Mouse (Mus musculus) embryonic stem cell, embryonic (primary cell): Measurements from ENCODE around the gene Rps26.

Experiments used
- CTCF ChIA-PET, 4 experiments: fragments of 300-600 bp in 2 of 4; fragments of 350-600 bp in 2 of 4; sonication (Branson Sonifier 250); formaldehyde crosslinking; loops; one replicate each; lab custom pipeline; 2022; ENCODE audit warnings: inconsistent platforms in 2 of 4; lab: Charles Lee
- POLR2A ChIA-PET, 4 experiments: fragments of 300-600 bp in 2 of 4; fragments of 350-600 bp in 2 of 4; sonication (Branson Sonifier 250); formaldehyde crosslinking; loops; one replicate each; lab custom pipeline; 2022; ENCODE audit warnings: antibody characterized with exemption in 4 of 4, inconsistent platforms in 1 of 4; lab: Charles Lee

Gene Rps26

DNA sequence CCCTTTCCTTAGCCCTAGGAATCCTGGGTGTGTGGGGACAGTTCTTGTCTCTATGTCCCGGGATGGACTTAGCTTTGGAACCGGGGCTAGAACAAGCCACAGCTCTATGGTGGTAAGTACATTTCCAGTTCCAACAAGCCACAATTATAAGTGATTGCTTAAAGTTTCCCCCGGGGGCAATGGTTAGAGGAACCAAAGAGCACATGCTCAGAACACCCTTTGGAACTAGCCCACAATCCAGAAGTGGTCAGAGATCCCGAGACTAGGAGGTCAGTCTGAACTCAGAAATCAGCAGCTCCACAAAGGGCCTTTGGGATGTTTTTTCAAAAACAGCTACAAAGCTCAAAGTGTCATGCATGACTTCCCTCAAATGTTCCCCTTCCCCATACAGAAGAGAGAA, 27.3 kb upstream of the Rps26 start:
- ChIA-PET CTCF (interaction anchor here in 1 of 4 experiments (1.6 kb wide), 1 partner anchor 9 kb away, joined by 6 read pairs; no protein-coding TSS in a partner anchor), POLR2A (interaction anchor here in 3 of 4 experiments (0.6 to 2.3 kb wide), 12 partner anchors 9 to 107 kb away, joined by 3 to 12 read pairs (median 4); partner anchors contain the start of genes Ikzf4 (in 1 of the 3) and Rab5b (in 1 of the 3))

DNA sequence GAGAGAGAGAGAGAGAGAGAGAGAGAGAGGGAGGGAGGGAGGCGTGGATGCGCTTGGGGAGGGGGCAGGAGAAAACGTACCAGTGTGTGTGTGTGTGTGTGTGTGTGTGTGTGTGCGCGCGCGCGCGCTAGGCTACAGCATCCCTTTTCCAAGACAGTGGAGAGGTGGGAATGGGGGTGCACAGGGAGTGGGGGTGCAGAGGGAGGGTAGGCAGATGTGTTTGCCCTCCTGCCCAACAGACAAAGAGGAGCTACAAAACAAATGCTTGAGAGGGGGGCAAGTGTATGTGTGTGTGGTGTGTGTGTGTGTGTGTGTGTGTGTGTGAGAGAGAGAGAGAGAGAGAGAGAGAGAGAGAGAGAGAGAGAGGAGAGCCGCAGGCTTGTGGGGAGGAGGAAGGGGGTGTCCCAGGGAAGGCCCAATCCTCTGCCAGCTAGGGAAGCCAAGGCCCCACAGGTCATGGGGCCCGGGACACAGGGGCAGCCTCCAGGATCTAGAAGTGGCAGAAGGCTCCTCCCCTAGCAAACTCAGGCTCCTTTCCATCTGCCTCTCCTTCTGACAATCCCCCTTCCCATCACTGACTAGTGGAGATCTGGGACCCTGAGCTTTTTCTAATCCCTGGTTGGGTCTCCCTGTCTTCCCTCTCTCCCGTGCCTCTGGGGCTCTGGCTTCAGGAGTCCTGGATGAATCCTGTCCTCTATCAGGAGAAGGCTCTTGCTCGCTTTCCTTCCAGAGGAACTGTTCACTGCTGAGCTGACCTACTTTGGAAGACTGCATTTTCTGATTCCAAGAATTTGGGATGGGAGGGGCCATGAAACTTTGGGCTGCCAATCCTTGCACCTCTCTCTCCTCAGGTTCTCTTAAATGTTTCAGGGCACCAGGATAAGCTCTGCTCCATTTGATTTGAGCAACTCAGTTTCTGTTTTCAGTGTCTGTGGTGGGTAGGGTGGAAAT, 19.9 kb upstream of the Rps26 start:
- CTCF ChIA-PET = interaction anchor here in 2 of 4 experiments (0.5 to 0.8 kb wide), 3 partner anchors 8 to 50 kb away, joined by 3 to 7 read pairs (median 6); partner anchors contain the start of gene Rab5b (in 1 of the 2)
- POLR2A ChIA-PET = interaction anchor here (0.6 to 6.9 kb wide), 29 partner anchors 9 to 451 kb away, joined by 3 to 48 read pairs (median 4); partner anchors contain the start of genes Pa2g4 (in 2 of the 4), Suox (in 2 of the 4) and Rab5b (in 1 of the 4)

DNA sequence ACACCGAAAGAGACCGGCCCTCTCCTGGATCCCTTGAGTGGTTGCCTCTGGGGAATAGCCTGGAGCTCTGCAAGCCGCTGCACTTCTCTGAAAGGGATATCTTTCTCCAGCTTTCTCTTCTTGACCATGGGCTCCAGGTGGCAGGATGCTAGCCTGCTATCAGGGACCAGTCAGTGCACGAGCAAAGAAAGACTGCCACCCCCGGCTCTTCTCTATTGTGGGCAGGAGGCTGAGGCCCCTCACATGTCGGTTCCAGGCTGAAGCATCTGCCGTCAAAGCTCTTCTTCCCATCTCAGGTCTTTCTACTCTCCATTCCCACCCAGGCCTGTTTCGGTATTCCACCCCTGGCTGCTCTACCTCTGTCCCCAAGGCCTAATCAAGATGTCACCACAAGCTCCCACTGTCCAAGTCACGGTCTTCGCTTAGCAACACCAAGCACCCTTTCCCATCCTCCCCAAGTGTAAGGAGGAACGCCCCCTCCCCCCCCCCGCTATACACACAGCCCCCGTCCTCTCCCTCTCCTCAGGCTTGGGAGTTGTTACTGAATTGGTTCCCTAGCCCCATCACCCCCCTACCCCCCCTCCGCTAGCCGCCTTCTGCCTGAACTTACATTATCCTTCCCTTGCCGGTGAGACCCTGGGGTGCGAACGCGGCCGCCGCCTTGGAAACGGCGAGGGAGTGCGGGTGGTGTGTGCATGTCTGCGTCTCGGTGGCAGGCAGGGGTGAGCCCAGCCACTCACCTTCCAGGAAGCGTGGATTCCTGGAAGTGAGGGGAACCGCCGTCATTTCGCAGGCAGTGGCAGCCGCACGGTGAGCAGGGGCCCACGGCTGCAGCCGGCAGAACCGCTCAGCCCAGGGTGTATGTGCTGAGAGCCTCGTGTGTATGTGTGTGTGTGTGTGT, 18.8 kb upstream of the Rps26 start, which contains the start of gene Ikzf4:
Gene Ikzf4, minus strand, starts transcription at position 881 of the 901 bp plus-strand sequence.
- CTCF ChIA-PET = interaction anchor here (0.6 to 1.2 kb wide), 6 partner anchors 8 to 33 kb away, joined by 3 to 6 read pairs (median 3); no protein-coding TSS in a partner anchor
- POLR2A ChIA-PET = interaction anchor here (0.5 to 6.9 kb wide), 24 partner anchors 9 to 557 kb away, joined by 3 to 48 read pairs (median 4); partner anchors contain the start of genes Suox (in 2 of the 4), Pa2g4 (in 1 of the 4), Rps26 (in 1 of the 4) and Zc3h10 (in 1 of the 4)

DNA sequence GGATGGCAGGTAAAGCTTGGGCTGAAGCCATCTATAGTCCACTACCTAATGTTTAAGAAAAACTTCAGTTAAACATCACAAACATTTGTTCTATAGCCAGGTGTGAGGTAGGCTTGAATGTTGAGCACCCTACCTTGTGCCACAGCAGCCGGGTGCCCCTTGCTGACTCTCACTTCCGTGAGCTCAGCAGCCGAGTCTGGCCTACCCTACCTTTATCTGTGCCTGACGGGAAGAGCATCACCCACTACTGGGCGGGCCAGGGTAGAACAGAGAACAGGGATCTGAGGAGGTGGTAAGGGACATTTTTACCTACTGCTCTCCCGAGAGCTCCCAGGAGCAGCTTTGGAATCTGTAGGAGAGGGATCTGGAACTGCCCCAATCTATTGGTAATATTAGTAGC, 16.2 kb upstream of the Rps26 start:
- ChIA-PET CTCF (interaction anchor here in 2 of 4 experiments (0.5 to 0.6 kb wide), 2 partner anchors 46 to 266 kb away, joined by 3 read pairs; no protein-coding TSS in a partner anchor), POLR2A (interaction anchor here in 2 of 4 experiments (1.0 to 6.9 kb wide), 14 partner anchors 10 to 162 kb away, joined by 3 to 48 read pairs (median 4); partner anchors contain the start of genes Rab5b (in 1 of the 2) and Suox (in 1 of the 2))

DNA sequence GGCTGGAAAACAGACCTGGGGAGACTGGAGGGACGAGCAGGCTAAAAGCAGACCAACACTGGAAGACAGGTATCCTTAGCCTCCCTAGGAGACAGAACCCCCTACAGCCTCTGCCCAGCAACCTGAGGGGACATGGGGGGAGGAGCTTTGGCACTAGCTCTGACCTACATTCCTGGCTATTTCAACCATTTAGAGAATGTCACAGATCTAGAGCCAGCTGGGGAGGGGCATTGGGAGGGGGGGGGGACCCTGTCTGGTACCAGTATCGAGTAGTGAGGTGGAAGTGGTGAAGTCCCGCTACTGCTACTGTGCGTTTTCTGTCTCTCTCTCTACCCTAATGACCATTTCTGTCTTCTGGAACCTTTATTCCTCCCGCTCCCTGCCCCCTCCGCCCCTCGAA, 15.3 kb upstream of the Rps26 start:
- CTCF ChIA-PET = interaction anchor here in 2 of 4 experiments (0.7 kb wide), 2 partner anchors 19 to 267 kb away, joined by 5 read pairs; no protein-coding TSS in a partner anchor
- POLR2A ChIA-PET = interaction anchor here in 3 of 4 experiments (0.6 to 6.9 kb wide), 13 partner anchors 9 to 160 kb away, joined by 3 to 48 read pairs (median 5); no protein-coding TSS in a partner anchor

DNA sequence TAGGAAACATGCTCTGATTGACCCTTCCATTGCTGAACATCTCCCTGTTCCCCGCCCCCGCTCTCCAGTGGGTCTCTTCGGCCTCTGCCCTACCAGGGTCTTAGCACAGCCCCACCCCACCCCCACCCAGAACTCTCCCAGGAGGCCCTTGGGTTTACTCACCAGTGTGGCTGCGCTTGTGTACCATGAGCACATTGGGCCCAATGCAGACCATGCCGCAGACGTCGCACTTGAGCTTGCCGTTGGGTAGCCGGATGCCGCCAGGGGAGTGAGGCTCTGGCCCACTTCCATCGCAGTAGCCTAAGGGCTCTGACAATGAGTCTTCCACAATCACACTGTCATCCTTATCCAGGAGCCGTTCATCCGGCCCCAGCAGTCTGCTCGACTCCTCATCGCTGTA, 14.3 kb upstream of the Rps26 start:
- POLR2A ChIA-PET = interaction anchor here in 3 of 4 experiments (0.7 to 6.9 kb wide), 8 partner anchors 8 to 136 kb away, joined by 3 to 48 read pairs (median 5); partner anchors contain the start of gene Rab5b (in 1 of the 3)
- CTCF ChIA-PET = interaction anchor here in 3 of 4 experiments (0.6 to 0.8 kb wide), 4 partner anchors 28 to 1832 kb away, joined by 3 to 5 read pairs (median 4); no protein-coding TSS in a partner anchor

DNA sequence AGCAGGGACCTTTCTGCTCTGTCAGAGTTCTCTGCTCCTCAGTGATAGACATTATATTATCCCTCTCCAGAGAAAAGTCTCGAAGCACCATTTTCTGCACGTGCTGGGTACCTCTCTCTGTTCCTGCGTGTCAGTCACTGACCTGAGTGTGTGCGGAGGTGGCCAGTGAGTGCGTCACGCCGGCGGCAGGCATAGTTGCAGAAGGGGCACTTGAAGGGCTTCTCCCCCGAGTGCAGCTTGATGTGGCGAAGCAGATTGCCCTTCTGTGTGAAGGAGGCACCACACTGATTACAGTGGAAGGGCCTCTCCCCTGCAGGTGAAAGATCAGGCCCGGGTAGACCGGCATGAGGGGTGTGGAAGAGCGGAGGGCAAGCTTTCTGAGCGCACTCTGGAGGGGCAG, 13.5 kb upstream of the Rps26 start:
- CTCF ChIA-PET = no interaction called here

DNA sequence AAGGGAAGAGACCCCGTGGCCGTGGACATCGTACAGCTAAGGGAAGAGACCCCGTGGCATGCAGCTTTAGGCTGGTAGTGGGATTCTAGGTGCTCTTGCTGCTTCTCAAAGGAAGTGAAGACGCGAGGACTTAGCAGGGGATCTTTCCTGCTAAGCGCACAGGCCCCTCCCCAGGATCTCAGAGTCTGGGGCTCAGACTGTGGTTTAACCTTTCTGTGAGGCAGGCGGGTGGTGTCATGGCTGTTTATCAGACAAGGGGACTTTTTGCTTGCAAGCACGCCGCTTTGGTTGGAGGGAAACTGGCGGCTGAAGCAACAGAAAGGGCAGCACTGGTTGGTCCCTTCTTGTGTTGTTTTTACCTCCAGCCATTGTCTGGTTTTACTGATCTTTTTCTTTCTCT, 10.5 kb upstream of the Rps26 start:
- CTCF ChIA-PET = interaction anchor here in 1 of 4 experiments (0.6 to 1.7 kb wide), 3 partner anchors 15 to 1099 kb away, joined by 3 to 4 read pairs (median 3); no protein-coding TSS in a partner anchor

More for the DNA sequence above, 13.5 kb upstream of the Rps26 start:
- POLR2A ChIA-PET = interaction anchor here in 2 of 4 experiments (0.5 to 2.5 kb wide), 7 partner anchors 8 to 41 kb away, joined by 3 to 15 read pairs (median 4); partner anchors contain the start of gene Rps26 (in 1 of the 2)

DNA sequence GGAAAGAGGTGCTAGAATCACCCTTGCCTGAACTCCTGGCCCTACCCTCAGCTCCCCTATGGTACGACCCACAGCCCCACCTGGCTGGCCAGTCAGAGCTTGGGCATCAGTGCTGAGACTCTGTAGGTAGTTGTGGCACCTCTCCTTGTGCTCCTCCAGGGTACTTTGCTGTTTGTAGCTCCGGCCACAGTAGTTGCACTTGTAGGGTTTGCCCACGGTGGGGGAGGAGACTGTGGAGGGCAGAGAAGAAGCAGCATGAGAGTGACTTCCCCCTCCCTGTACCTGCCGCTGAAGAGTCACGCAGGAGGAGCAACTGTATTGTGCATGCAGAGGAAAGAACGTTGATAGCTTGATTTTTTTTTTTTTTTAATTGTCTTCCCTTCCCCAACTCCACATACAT, 10.0 kb upstream of the Rps26 start:
- POLR2A ChIA-PET = interaction anchor here (0.5 to 7.2 kb wide), 27 partner anchors 8 to 1666 kb away, joined by 3 to 99 read pairs (median 3); partner anchors contain the start of genes Ikzf4 (in 2 of the 4), Pa2g4 (in 1 of the 4), Rps26 (in 1 of the 4) and Suox (in 1 of the 4)
- CTCF ChIA-PET = interaction anchor here in 2 of 4 experiments (0.6 to 1.7 kb wide), 5 partner anchors 14 to 1099 kb away, joined by 3 to 4 read pairs (median 3); no protein-coding TSS in a partner anchor

More for the DNA sequence above, 10.5 kb upstream of the Rps26 start:
- POLR2A ChIA-PET = interaction anchor here in 3 of 4 experiments (0.6 to 7.2 kb wide), 22 partner anchors 8 to 1666 kb away, joined by 3 to 99 read pairs (median 4); partner anchors contain the start of genes Ikzf4 (in 2 of the 3), Pa2g4 (in 1 of the 3), Rps26 (in 1 of the 3) and Suox (in 1 of the 3)

DNA sequence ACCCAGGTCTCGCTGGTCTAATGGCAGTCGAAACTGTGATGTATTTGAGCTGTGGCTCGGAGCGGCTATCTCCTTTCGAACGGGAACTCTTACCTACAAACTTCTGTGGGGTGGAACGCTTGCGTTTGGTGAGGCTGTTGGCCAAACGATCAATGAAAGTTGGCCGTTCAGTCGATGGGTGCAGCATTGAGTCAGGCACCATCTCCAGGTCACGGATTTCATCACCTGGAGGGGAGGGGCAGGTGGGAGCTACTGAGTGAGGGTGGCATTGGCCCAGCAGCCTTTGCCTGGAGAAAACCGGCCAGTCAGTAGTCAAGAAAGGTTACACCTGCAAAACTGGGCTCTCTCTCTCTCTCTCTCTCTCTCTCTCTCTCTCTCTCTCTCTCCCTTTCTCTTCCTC, 9.2 kb upstream of the Rps26 start:
- CTCF ChIA-PET = interaction anchor here in 1 of 4 experiments (0.6 to 1.7 kb wide), 4 partner anchors 13 to 1452 kb away, joined by 3 to 6 read pairs (median 4); no protein-coding TSS in a partner anchor

DNA sequence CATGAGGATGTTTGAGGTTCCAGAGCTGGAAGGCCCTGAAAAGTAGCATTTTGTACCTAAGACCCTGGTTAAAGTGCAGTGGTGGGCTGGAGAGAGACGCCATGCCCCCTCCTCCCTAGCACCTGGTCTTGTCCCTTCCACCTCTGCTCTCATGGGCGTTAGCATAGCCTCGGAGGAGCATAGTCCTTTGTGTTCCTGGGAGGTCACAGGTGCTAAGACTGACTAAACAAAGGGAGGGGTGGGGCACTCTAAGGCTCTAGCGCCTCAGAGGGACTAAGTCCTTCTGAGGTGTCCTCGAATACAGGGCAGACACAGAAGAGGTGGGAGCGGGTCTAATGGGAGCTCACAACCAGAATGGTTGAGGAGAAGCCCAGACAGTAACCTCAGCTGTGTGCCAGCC, 5.0 kb upstream of the Rps26 start:
- CTCF ChIA-PET = interaction anchor here (0.5 to 1.3 kb wide), 7 partner anchors 10 to 142 kb away, joined by 3 to 4 read pairs (median 3); partner anchors contain the start of gene Suox (in 1 of the 4)
- POLR2A ChIA-PET = interaction anchor here (0.5 to 7.2 kb wide), 58 partner anchors 9 to 1614 kb away, joined by 3 to 99 read pairs (median 4); partner anchors contain the start of genes Suox (in 3 of the 4), Zc3h10 (in 3 of the 4), Esyt1 (in 2 of the 4) and Ikzf4 (in 2 of the 4)

More for the DNA sequence above, 9.2 kb upstream of the Rps26 start:
- POLR2A ChIA-PET = interaction anchor here in 3 of 4 experiments (0.6 to 7.2 kb wide), 21 partner anchors 9 to 908 kb away, joined by 3 to 99 read pairs (median 4); partner anchors contain the start of genes Ikzf4 (in 2 of the 3), Pa2g4 (in 1 of the 3) and Rps26 (in 1 of the 3)

DNA sequence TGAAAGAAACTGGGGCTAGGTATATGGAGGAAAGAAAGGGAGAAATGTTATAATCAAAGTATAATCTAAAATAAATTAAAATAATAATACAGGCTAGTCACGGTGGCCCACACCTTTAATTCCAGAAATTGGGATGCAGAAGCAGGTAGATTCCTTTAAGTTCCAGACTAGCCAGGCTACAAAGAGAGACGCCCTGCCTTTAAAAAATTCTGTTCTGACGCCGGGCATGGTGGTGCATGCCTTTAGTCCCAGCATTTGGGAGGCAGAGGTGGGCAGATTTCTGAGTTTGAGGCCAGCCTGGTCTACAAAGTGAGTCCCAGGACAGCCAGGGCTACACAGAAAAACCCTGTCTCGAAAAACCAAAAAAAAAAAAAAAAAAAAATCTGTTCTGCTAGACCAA, 3.8 kb upstream of the Rps26 start:
- ChIA-PET CTCF (interaction anchor here in 1 of 4 experiments (1.2 kb wide), 1 partner anchor 8 kb away, joined by 4 read pairs; no protein-coding TSS in a partner anchor), POLR2A (interaction anchor here in 3 of 4 experiments (0.6 to 5.4 kb wide), 4 partner anchors 14 to 394 kb away, joined by 4 to 48 read pairs (median 5); partner anchors contain the start of gene Ikzf4 (in 1 of the 3))

DNA sequence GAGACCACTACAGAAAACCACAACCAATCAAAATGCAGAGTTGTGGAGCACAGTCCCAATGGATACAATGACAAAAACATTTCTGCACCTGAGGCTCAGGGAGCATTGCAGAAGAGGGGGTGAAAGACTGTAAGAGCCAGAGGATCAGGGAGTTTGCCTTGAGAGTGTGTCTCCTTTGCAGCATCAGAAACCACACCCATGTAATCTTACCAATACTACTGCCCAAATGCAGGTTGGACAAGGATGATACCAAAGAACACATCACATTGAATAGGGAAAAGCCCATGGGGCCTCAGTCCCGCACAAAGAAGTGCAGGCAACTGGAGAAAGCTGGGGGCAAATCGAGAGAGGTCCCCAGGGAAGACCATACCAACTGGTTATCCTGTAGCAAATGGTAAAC, 3.2 kb upstream of the Rps26 start:
- POLR2A ChIA-PET = interaction anchor here in 2 of 4 experiments (0.6 to 5.4 kb wide), 5 partner anchors 9 to 393 kb away, joined by 3 to 48 read pairs (median 5); partner anchors contain the start of gene Ikzf4 (in 1 of the 2)
- CTCF ChIA-PET = interaction anchor here in 1 of 4 experiments (1.2 kb wide), 1 partner anchor 45 kb away, joined by 3 read pairs; no protein-coding TSS in a partner anchor

DNA sequence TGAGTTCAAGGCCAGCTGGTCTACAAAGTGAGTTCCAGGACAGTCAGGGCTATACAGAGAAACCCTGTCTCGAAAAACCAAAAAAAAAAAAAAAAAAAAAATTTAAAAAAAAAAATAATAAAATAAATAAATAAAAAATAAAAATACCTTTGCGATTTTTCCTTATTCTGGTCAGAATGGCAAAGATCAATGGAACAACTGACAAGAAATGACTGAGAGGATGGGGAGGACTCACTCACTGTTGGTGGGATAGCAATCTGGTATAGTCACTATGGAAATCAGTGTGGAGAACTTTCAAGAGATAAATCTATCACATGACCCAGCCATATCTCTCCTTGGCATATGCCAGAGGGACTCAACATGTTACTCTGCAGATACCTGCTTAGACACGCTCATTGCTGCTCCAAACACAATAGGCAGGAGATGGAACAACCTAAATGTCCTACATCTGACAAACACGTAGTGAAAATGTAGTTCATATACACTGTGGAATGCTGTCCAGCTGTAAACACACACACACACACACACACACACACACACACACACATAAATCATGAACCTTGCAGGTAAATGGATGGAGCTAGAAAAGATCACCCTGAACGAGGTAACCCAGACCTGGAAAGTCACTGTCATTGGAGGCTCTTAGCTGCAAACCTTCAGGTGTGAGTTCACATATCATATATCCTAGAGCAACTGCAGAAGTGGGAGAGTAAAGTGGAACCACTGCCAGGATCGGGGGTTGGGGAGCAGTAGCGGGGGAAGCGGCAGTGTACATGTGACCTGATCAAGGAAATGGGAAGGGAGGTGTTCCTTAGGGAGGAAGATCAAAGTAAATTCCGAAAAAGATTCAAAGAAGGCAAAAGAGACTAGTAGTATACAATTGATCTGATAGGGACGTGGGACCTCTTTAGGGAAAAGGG, 1.1 kb upstream of the Rps26 start:
- POLR2A ChIA-PET = interaction anchor here in 2 of 4 experiments (0.6 to 2.7 kb wide), 7 partner anchors 14 to 828 kb away, joined by 3 to 6 read pairs (median 5); partner anchors contain the start of gene Pa2g4 (in 1 of the 2)
- CTCF ChIA-PET = interaction anchor here in 3 of 4 experiments (0.5 to 0.7 kb wide), 5 partner anchors 11 to 47 kb away, joined by 3 to 7 read pairs (median 3); no protein-coding TSS in a partner anchor
